30 mouse cellular contexts compared by ENCODE assay signal in genomic region chr3:121556304-121556703, GRCm38 (mm10). TPM values are rescaled to one million over a fixed set of nuclear protein-coding genes. Genes with fewer than 3 reads are reported as not detected.
DNase-seq lines count a peak whose midpoint lies in the region; ATAC-seq lines count a peak whose summit lies in the region.
"Had no signal": no experiment of that assay in that cellular context is flagged by ENCODE, and none has a peak within 500 bp of the region (broad histone marks: within the 10 kb centered on the region; RNA-seq: fewer than 3 reads in every experiment).

No protein-coding gene starts in this region.

- no peak overlapping the region for H3K9ac ChIP-seq in liver, embryonic 13.5 days
- H3K9ac ChIP-seq: embryonic facial prominence, embryonic 13.5 days; limb, embryonic 12.5 days; midbrain, embryonic 15.5 days; neural tube, embryonic 12.5 days had no signal

- no peak overlapping the region for H3K4me3 ChIP-seq in liver, embryonic 13.5 days (replicated peaks)
- H3K4me3 ChIP-seq: embryonic facial prominence, embryonic 13.5 days; gastrocnemius, adult 2 months; heart, embryonic 10.5 days; layer of hippocampus, adult 2 months; limb, embryonic 12.5 days; midbrain, embryonic 15.5 days; neural tube, embryonic 12.5 days had no signal

- H3K27ac ChIP-seq in liver, embryonic 13.5 days: no peak overlapping the region
- H3K27ac ChIP-seq: embryonic facial prominence, embryonic 13.5 days; heart, embryonic 10.5 days; layer of hippocampus, adult 2 months; limb, embryonic 12.5 days; midbrain, embryonic 15.5 days; neural tube, embryonic 12.5 days had no signal

- peaks cover 14% of the 10 kb centered on the region for H3K4me1 ChIP-seq in liver, embryonic 13.5 days (replicated peaks)
- H3K4me1 ChIP-seq: midbrain, embryonic 15.5 days had no signal

- no peaks in the 10 kb centered on the region for H3K9me3 ChIP-seq in liver, embryonic 13.5 days (replicated peaks)
- H3K9me3 ChIP-seq: embryonic facial prominence, embryonic 13.5 days; heart, embryonic 10.5 days; limb, embryonic 12.5 days; midbrain, embryonic 15.5 days; neural tube, embryonic 12.5 days had no signal

- no peak overlapping the region for H3K4me2 ChIP-seq in liver, embryonic 13.5 days
- H3K4me2 ChIP-seq: embryonic facial prominence, embryonic 13.5 days; limb, embryonic 12.5 days; midbrain, embryonic 15.5 days; neural tube, embryonic 12.5 days had no signal

- peak; percentile 39; the same call in 1 of the 2 replicates for ATAC-seq in common myeloid progenitor, adult 5-6 weeks (replicated peaks; ENCODE audit: low read depth, poor library complexity, severe bottlenecking)
- peak; percentile 85 for ATAC-seq in liver, embryonic 13.5 days (ENCODE audit: low read depth)
- peak; percentile 92 for ATAC-seq in megakaryocyte-erythroid progenitor cell, adult 5-6 weeks (replicated peaks; ENCODE audit: low FRiP score, low TSS enrichment, poor library complexity, severe bottlenecking)
- ATAC-seq: activated CD4-positive, CD25-positive, alpha-beta regulatory T cell, adult 4 months; forebrain, embryonic 14.5 days; hindbrain, embryonic 16.5 days; midbrain, embryonic 15.5 days had no signal

- WGBS in liver, embryonic 13.5 days (ENCODE audit: insufficient replicate concordance): 30% methylated on average over 7 of the region's 7 CpGs

- H3K27me3 ChIP-seq in liver, embryonic 13.5 days: no peaks in the 10 kb centered on the region
- H3K27me3 ChIP-seq: CH12.LX; embryonic facial prominence, embryonic 13.5 days; limb, embryonic 12.5 days; midbrain, embryonic 15.5 days; neural tube, embryonic 12.5 days had no signal

- H3K36me3 ChIP-seq in liver, embryonic 13.5 days: no peaks in the 10 kb centered on the region
- H3K36me3 ChIP-seq: embryonic facial prominence, embryonic 13.5 days; heart, embryonic 10.5 days; limb, embryonic 12.5 days; midbrain, embryonic 15.5 days; neural tube, embryonic 12.5 days had no signal

- peak; percentile 23 for DNase-seq in R1 (ENCODE audit: low read depth, low spot score)
- no peak for DNase-seq in liver, embryonic 13.5 days
- no peak for DNase-seq in ovary, postnatal 14 days (ENCODE audit: low spot score)
- DNase-seq in gastrocnemius, postnatal 4 days (ENCODE audit: low spot score in 2 of 2): no peak
- DNase-seq in kidney, adult 8-10 months: no peak
- DNase-seq: adrenal gland, adult 8-10 months; B cell, adult 2 months; cerebellum, adult 2 months; cerebellum, postnatal 25 days; embryo, embryonic 11 days; gastrocnemius, adult 2 months; kidney, adult 18-20 months; kidney, postnatal 25 days; layer of hippocampus, postnatal 36 days; lung, adult 2 months; lung, postnatal 36 days; thymus, postnatal 4 days had no signal

RNA-seq across cellular contexts. Expression of gene Slc44a3, which starts 24.1 kb away (rescaled TPM):
- total RNA-seq in common myeloid progenitor, adult 5-6 weeks (2017): 0.46 TPM in 1 of 2 replicates, not detected in the other
- 6.2 and 6.9 TPM in 2 replicates for polyA plus RNA-seq in liver, embryonic 13.5 days (2015; fragmentation: Nextera tagmentation; extraction: Ambion mirVana)
- not detected in 2 replicates for total RNA-seq in megakaryocyte-erythroid progenitor cell, adult 5-6 weeks (2014; fragmentation: Nextera tagmentation)
- 3.1 TPM in 1 of 2 replicates, not detected in the other for total RNA-seq in megakaryocyte-erythroid progenitor cell, adult 5-6 weeks (2017)
- under 1 TPM; 0.76 to 0.88 TPM for total RNA-seq in gastrocnemius, postnatal 4 days (2021)
- total RNA-seq: CH12.LX; gastrocnemius, adult 2 months; hematopoietic stem cell, adult 5-6 weeks; layer of hippocampus, adult 2 months; layer of hippocampus, postnatal 36 days had no signal
- polyA plus RNA-seq: activated CD4-positive, CD25-positive, alpha-beta regulatory T cell, adult 4 months had no signal

Comparison
In these comparisons a context has a peak if more than half of its experiments do, and no peak if none do; other contexts are left out.
1. ATAC-seq: peak in every context shown above with its lines; median percentile 92 in megakaryocyte-erythroid progenitor cell, adult 5-6 weeks; 85 in liver, embryonic 13.5 days; 39 in common myeloid progenitor, adult 5-6 weeks.